Mouse (Mus musculus) embryo, embryonic 11.5 days (tissue): ENCODE results near the gene Tmed2.
A peak's percentile ranks its signal among the peaks of the same experiment; 100 is the strongest.
"Not testable (repeated sequence)": the region's sequence is repeated elsewhere in the genome, so short reads cannot be mapped to it uniquely, and the experiment has no call there.

ENCODE experiments used
- DNase-seq: peaks from one replicate; pipeline ENCODE4 v3.0.0-alpha.2; 2012; ENCODE audit warnings: low read depth, low spot score

Gene Tmed2

DNA sequence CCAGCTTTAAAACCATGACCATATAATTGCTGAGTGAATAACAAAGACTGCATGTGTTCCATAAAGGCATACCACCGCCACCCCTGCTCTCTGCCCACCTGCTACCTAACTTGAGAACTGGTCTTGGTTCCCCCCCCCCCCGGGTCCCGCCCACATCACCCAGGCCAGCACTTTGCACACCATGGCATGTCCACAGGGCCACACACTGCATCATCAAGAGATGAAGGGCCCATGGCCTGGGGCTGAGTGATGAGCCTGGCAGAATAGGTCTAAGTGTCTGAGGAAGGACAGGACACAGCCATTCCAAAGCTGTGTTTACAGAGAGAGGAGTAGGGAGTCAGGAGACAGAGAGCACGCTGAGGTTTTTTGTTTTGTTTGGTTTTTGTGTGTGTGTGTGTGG, 12.1 kb upstream of the Tmed2 start:
- no peak for DNase-seq

DNA sequence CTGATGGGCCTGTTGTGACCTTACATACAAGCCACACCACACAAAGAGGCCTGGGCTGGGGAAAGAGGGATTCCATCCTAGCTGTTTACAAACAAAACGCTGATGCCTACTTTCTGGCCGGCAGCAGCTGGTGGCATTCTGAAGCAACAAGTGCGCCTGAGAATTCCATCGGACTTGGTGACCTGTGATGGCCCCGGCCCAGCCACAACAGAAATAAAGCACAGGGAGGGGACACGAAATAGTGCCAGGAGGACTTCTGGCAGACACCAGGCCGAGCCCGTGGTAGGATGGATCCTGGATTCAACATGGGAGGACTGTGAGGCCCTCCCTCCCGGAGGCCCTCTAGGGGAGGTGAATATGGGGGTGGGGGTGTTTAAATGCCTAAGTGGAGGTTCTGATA, 11.7 kb upstream of the Tmed2 start:
- DNase-seq = no peak

DNA sequence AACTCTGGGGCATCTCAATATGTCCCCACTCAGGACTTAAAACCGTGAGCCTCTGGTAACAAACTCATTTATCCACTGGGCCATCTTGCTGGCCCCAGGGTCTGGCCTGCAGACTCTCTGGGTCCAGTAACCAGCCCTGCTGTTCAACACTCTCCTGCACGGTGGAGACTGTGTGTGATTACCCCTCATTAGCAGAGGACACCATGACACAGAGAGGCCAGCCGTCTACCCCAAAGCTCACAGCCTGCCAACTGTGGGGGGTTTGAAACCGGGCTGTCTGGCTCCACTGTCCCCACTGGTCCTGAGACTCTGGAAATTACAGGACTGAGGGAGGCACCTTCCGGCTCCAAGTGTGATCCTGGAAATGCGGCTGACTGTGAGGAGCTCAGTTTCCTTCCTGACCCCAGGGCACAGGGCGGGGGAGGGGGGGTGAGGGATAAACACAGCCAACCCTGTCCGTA, 11.3 kb upstream of the Tmed2 start:
- DNase-seq = no peak

DNA sequence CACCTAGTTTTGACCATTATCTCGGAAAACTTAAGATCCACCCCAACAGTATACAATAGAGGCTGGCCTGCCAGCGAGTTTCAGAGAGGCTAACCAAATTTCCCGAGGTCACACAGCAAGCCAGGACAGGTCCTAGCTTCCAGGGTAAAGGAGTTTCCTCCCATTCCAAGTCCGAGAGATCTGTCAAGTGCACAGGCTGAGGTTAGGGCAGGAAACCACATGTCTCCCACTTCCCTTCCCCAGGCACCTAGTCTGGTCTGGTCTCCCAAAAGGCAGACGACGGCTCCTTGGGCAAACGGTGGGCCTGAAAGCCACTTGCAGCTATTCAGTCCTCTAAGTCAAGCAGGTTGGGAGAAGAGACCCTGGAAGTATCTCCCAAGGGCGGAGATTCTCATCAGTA, 10.8 kb upstream of the Tmed2 start:
- no peak for DNase-seq

DNA sequence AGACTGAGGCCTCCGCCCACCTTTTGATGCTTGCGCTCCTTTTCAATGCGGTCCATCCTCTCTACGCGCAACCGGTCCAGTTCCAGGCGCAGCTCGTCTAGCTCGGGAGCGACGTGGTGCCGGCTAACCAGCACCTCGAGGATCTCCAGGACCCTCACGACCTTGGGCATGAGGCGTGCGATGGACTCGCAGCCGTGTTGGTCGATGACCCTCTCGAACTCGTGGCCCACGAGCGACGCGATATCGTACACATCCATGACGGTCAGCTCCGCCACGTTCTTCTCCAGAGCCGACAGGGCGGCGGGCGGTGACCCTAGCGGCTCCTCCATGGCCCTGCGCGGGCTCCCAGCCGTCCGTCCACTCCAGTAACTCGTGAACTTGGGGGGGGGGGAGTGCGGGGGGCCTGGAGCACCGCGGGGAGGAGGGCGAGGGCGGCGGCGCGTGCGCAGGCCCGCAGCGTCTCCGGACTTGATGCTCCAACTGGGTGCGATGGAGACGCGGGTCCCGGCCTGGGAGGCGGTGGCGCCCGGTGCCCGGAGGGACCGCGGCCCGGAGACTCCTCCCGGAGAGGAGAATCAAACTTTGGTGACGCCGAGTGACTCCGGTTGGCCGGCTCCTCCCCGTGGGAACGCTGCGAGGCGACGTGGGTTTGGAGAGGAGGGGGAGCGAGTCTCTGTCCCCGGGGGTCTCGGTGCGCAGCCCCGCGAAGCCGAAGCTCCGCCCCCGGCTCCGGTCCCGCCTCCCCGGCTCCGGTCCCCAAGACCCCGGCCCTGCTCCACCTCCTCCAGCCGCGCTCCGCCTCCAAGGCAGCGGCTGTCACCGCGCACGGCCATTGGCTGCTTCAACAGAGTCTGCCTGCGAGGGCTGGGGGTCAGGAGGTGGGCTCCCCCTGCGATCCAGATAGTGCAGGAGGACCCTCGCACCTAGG, 9.6 kb upstream of the Tmed2 start, which contains the start of gene Rilpl1:
Gene Rilpl1, minus strand, starts transcription at position 737 of the 928 bp plus-strand sequence.
- DNase-seq = peak; percentile 79

DNA sequence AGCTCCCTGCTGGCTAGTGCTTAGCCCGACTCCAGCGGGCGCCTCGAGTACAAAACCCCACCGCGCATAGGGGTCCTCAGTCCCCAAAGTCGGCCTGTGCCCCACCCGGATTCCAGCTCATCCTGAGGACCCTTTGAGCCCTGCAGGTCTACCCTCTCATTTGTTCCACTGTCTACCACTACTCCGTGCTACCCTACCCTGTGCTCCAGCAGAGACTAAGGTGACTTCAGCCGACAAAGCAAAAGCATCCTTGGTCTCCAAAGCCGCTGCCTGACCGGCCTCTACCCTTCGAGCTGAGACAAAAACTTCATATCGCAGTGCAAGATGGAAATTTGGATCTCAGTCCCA, 8.9 kb upstream of the Tmed2 start:
- no peak for DNase-seq

DNA sequence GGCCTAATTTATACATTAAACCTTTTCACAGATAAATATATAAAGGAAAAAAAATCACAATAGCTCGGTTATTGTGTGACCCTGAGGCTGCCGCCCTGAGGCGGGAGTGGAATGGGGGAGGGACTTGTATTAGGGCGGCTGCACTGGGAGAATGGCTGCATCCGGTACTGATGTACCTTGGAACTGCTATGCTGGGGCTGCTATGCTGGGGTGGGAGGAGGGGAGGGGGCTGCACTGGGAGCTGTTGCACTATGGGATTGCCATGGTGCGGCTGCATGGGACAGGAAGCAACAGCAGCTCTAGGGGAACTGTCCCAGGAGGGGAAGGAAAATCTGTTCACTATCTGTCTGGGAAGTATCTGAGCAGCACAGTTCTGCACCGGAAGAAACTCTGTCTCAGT, 8.0 kb upstream of the Tmed2 start:
- DNase-seq = no peak

- no peak for DNase-seq
Measured at GRCm38 (mm10) chr5:124535016-124535415, 5.5 kb upstream of the Tmed2 start.

GRCm38 (mm10) chr5:124536776-124537175, 3.7 kb upstream of the Tmed2 start:
- no peak for DNase-seq

DNA sequence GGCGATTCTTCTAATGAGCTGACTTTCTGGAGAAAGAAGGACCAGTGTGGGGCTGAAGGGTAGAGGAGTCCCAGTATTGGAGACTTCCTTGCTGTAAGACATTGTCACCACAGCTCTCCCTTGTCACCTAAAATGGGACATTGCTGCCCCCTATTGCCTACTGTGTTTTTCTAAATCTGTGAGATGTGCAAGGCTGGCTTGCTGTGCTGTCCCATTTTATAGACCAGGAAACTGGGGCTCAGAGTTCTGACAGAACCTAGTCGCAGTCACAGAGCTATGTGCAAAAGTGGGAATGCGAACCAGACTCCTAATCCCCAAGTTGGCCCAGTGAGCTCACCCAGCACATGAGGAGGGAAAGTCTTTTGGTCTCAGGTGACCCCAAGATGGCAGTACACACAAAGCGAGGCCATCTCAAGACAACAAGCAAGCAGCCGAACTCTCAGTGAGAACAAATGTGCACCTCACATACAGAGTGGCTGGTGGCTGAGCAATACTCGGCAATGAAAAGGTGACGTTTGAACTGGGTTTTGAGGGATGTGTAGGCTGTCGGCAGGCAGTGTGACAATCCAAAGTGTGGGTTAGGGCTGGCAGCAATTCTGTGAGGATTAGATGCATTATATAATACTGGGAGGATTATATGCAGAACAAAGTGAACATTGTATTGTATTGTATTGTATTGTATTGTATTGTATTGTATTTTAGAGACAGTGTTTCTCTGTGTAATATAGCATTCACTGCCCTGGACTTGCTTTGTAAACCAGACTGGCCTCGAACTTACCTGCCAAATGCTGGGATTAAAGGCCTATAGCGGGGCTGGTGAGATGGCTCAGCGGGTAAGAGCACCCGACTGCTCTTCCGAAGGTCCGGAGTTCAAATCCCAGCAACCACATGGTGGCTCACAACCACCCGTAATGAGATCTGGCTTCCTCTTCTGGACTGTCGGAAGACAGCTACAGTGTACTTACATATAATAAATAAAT, 1.4 kb upstream of the Tmed2 start:
- DNase-seq = no peak

DNA sequence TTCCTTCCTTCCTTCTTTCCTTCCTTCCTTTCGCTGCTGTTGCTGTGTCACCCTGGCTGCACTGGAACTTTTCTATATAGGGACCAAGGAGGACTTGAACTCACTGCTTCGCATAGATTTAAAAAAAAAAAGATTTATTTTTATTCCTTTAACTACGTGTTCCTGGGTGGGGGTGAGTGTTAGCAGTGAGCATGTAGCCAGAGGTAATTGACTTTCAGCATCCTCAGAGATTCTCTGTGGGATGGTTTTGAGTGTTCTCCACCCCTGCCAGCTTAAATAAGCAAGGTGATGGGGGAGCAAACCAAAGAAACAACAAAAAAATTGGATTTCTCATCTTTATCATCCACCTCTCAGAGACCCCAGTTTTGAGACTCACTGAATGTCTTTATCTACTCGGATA, 590 bp upstream of the Tmed2 start:
- no peak for DNase-seq

GRCm38 (mm10) chr5:124540905-124541601, 558 bp downstream of the Tmed2 start:
- no peak for DNase-seq

- DNase-seq = no peak
Measured at GRCm38 (mm10) chr5:124541602-124541973, 1.1 kb downstream of the Tmed2 start.

DNA sequence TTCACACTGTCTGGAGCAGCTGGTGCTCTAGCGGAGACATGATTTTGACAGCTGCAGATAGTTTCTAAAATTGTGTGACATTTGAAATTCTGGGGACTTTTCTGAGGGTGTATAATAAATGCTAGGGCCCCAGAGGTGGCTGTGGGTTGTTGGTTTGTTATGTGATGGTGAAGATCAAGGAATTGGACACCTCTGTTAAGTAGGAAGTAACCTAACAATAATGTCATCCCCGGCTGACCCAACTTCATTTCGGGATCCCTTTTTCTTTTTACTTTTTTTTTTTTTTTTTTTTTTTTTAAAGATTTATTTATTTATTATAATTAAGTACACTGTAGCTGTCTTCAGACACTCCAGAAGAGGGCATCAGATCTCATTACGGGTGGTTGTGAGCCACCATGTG, 10.2 kb downstream of the Tmed2 start:
- DNase-seq = not testable (repeated sequence)

GRCm38 (mm10) chr5:124551349-124552093, 11.0 kb downstream of the Tmed2 start:
- not testable (repeated sequence) for DNase-seq

DNA sequence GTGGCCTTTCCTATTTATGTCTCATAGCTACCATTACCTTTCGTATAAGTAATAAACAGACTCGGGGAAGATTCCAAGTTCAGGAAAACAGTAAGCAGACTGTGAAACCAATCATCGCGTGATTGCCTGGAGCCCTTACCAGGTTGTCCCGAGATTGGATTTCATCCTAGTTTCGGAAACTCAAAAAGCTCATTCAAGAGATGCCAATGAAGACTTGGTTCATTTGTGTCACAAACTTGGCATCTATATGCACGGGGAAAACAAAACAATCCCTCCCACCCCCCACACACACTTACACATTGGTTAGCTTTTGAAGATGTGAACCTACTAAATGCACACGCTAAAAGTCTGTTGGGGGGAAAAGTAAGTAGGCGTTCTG, 11.6 kb downstream of the Tmed2 start:
- DNase-seq = no peak

- DNase-seq = peak; percentile 84
Measured at GRCm38 (mm10) chr5:124552558-124553307, 12.2 kb downstream of the Tmed2 start, which contains the start of gene Ddx55. Ddx55 (plus strand) TSS chr5:124552864.

- no peak for DNase-seq
Measured at GRCm38 (mm10) chr5:124553607-124554006, 13.1 kb downstream of the Tmed2 start.

- DNase-seq = no peak
Measured at GRCm38 (mm10) chr5:124555145-124555544, 14.7 kb downstream of the Tmed2 start.

- DNase-seq = no peak
Measured at GRCm38 (mm10) chr5:124571068-124571467, 30.6 kb downstream of the Tmed2 start.
